Mouse (Mus musculus) forebrain, embryonic 12.5 days (tissue): ENCODE results near the gene Tmem95. TPM values are rescaled to one million over a fixed set of nuclear protein-coding genes. Genes with fewer than 3 reads are reported as not detected.
"Not testable (repeated sequence)": the region's sequence is repeated elsewhere in the genome, so short reads cannot be mapped to it uniquely, and the experiment has no call there.

Experiments
- ATAC-seq: fragments of 200-750 bp; cut with Nextera tagmentation; 2 replicates; pipeline ENCODE4 v1.8.0; 2017; ENCODE audit warnings: moderate TSS enrichment; ENCODE audit not compliant: low FRiP score
- H3K27ac ChIP-seq: fragments of 300-500 bp; sonication (generic); 2 replicates; pipeline ENCODE4 v1.5.1; 2016; ENCODE audit warnings: mild to moderate bottlenecking
- H3K27me3 ChIP-seq: fragments of 300-500 bp; sonication (generic); 2 replicates; pipeline ENCODE4 v1.6.1; 2016; ENCODE audit warnings: mild to moderate bottlenecking
- H3K36me3 ChIP-seq: fragments of 300-500 bp; sonication (generic); replicated peaks from 2 replicates; pipeline ENCODE4 v1.6.1; 2016; ENCODE audit warnings: mild to moderate bottlenecking
- H3K4me1 ChIP-seq: fragments of 300-500 bp; sonication (generic); 2 replicates; pipeline ENCODE4 v1.6.1; 2016
- H3K4me2 ChIP-seq: fragments of 300-500 bp; sonication (generic); 2 replicates; pipeline ENCODE4 v1.6.1; 2016; ENCODE audit warnings: mild to moderate bottlenecking, moderate library complexity
- H3K4me3 ChIP-seq: fragments of 300-500 bp; sonication (generic); replicated peaks from 2 replicates; pipeline ENCODE4 v1.5.1; 2016; ENCODE audit warnings: mild to moderate bottlenecking
- H3K9ac ChIP-seq: fragments of 300-500 bp; sonication (generic); 2 replicates; pipeline ENCODE4 v1.6.1; 2016; ENCODE audit warnings: mild to moderate bottlenecking
- H3K9me3 ChIP-seq: fragments of 300-500 bp; sonication (generic); 2 replicates; pipeline ENCODE4 v1.6.1; 2016
- WGBS: fragments of 180-500 bp; shearing (Covaris S2); methylation state at CpG from one replicate; pipeline ENCODE4 v1.1.7; 2016; 5-methylcytosine and 5-hydroxymethylcytosine counted together
- polyA plus RNA-seq: library from polyadenylated mRNA; unstranded; fragments of >200 nt; fragmentation: Nextera tagmentation; extraction: Ambion mirVana; gene quantifications from 2 replicates; pipeline ENCODE4 v1.2.1, GENCODE M21; 2016

Tmem95 gene
- polyA plus RNA-seq, 1 experiment from 2014 or later, result not detected

DNA sequence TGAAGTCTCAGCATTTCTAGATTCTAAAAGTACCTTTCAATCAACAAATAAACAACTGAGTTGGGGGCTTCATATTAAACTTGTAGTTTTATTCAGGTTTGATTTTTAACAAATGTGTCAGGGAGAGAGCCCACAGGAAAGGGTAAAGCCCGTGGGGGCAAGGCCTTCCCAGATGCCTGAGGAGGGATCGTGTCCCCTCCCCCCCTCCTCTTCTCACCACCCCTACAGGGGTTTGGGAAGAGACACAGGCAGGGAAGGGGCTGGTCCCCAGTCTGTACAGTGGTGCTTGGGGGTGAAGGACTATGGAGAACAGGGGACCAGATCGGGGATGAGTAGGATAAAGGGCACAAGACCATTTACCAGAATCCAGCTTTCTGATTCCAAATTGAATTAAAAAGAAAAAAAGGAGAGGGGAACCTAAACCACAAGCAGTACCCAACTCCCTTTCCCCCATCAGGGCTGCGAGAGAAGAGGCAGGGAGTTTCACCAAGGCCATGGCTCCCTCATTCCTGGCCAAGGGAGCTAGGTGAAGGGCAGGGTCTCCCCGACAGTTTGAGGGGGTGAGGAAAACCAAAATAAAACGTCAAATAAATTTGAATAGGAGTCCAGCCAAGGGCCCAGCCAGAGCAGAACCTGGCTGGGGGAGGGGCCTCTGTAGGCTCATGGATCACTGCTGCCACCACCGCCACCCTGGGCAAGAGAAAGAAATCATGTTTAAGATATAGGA, 39.0 kb upstream of the Tmem95 start:
- WGBS, result 65% methylated on average over 7 of the region's 7 CpGs
- H3K9me3 ChIP-seq, H3K4me3 ChIP-seq, ATAC-seq, H3K27me3 ChIP-seq, H3K4me2 ChIP-seq, H3K27ac ChIP-seq: not testable (repeated sequence)
- peaks cover 64% of the 10 kb centered on the region for H3K36me3 ChIP-seq
- peak overlapping the region; percentile 3; the same call in 1 of the 2 replicates for H3K9ac ChIP-seq
- H3K4me1 ChIP-seq, result peaks cover 46% of the 10 kb centered on the region

DNA sequence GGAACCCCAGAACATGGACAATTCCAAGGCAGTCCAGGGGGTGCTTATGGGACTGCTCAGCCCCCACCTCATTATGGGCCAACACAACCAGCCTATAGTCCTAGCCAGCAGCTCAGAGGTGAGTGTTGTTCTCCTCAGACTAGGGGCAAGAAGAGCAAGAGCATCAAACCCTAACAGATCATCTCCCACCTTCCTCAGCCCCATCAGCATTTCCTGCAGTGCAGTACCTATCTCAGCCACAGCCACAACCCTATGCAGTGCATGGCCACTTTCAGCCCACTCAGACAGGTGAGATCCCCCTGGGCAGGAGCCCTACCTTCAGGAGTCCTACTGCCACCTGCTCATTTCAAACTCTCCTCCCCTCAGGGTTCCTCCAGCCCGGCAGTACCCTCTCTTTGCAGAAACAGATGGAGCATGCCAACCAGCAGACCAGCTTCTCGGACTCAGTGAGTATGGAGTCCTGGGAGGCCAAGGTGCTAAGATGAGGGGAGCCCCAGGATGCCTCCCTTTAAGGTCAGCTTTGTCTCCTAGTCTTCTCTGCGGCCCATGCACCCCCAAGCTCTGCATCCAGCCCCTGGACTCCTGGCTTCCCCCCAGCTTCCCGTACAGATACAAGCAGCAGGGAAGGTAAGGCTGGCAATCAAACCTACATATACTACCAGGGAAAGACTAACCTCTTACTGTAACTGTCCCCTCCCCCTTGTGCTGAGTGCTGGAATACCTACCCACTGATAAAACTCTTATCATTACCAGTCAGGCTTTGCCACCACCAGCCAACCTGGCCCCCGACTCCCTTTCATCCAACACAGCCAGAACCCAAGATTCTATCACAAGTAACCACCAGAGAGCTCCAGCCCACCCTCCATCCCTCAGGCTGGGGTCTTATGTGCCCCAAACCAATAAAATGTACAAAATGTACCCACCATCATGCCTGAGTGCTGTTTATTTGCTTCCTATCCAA, 38.1 kb upstream of the Tmem95 start:
- peaks cover 73% of the 10 kb centered on the region for H3K36me3 ChIP-seq
- 76% methylated on average over 5 of the region's 5 CpGs for WGBS
- H3K4me3 ChIP-seq, result peak overlapping the region; percentile 15; the same call in 1 of the 2 replicates
- no peak for ATAC-seq
- no peak overlapping the region for H3K27ac ChIP-seq
- H3K4me2 ChIP-seq, result peak overlapping the region; percentile 100
- H3K9ac ChIP-seq, result no peak overlapping the region
- peaks cover 46% of the 10 kb centered on the region for H3K4me1 ChIP-seq
- H3K27me3 ChIP-seq, result no peaks in the 10 kb centered on the region
- no peaks in the 10 kb centered on the region for H3K9me3 ChIP-seq

DNA sequence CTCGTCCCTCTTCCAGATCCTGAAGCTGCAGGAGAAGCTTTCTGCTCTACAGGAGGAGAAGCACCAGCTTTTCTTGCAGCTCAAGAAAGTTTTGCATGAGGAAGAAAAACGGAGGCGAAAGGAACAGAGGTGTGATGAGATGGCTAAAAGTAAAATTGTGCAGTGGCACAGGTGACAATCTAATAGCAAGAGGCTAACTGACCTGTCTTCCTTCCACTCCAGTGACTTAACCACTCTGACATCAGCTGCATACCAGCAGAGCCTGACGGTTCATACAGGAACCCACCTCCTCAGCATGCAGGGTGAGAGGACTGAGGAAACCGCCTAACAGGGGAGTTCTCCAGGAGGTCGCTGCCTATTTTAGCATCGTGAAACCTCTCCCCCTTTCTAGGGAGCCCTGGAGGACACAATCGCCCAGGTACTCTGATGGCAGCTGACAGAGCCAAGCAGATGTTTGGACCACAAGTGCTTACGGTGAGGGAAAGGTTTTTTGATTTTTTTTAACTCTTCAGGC, 37.2 kb upstream of the Tmem95 start:
- H3K4me3 ChIP-seq, result peak overlapping the region; percentile 89
- 42% methylated on average over 9 of the region's 9 CpGs for WGBS

DNA sequence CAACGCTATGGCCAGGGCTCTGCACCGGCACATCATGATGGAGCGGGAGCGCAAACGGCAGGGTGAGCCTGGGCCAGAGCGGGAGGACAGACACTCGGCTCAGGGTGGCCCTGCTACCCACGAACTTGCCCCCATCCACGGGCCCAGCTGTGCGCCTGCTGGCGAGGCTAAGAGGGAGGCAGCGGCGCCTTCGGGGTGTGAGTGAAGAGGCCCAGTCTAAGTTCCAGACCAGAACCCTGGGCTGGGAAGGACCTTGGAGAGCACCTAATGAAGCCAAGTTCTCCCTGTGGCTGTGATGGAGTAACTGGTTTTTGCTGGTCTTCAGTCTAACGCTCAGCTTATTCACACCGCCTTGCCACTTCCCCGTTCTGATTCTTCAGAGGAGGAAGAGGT, 36.5 kb upstream of the Tmem95 start:
- peak overlapping the region; percentile 100 for H3K4me2 ChIP-seq
- H3K9ac ChIP-seq, result peak overlapping the region; percentile 90
- no peaks in the 10 kb centered on the region for H3K9me3 ChIP-seq
- no peaks in the 10 kb centered on the region for H3K27me3 ChIP-seq
- H3K27ac ChIP-seq, result peak overlapping the region; percentile 90
- WGBS, result 2% methylated on average over 17 of the region's 17 CpGs
- peaks cover 41% of the 10 kb centered on the region for H3K4me1 ChIP-seq
- H3K36me3 ChIP-seq, result peaks cover 89% of the 10 kb centered on the region
- H3K4me3 ChIP-seq, result peak overlapping the region; percentile 89
- ATAC-seq, result no peak

More for the DNA sequence above, 37.2 kb upstream of the Tmem95 start:
- Histone ChIP-seq H3K9me3 (no peaks in the 10 kb centered on the region), H3K4me2 (peak overlapping the region; percentile 100), H3K27me3 (no peaks in the 10 kb centered on the region), H3K36me3 (peaks cover 83% of the 10 kb centered on the region), H3K4me1 (peaks cover 46% of the 10 kb centered on the region), H3K9ac (peak overlapping the region; percentile 90), H3K27ac (no peak overlapping the region)
- ATAC-seq, result no peak

DNA sequence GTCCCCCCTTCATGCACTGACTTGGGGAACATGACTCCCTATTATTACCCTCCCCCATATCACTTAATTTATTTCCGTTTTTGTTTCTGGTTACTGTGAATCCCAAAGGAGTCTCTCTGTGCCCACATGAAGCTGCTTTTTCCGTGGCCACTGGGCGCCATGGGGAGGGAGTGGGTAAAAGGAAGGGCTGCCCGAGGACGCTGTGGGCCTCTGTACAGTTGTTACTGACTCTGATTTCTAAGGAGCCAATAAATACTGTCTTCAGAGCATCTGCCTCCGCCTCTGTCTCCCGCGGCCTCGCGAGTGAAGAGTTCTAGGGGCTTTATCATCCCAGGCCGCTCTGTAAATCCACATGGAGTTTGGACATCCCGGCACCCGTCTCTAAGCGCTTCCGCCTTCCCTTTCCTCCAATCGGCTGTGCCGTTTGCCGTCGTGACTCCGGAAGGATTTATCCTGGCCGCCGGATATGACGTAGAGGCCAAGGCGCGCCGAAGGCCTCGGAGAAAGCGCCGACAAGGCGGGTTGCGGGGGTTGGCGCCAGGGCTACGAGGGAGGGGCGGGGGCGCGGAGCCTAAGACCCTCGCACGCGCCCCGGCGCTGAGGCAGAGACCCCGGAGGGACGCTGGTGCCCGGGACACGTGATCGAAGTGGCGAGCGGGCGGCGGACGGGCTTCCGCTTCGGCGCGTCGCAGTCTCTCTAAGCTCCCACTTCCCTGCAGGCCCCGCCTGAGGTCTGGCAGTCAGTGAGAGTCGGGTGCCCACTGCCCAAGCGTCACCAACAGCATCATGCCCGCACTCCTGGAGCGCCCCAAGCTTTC, 35.9 kb upstream of the Tmem95 start, which contains the start of gene Gps2:
Gene Gps2, plus strand, starts transcription at position 335 of the 818 bp plus-strand sequence.
- Histone ChIP-seq H3K27ac (peak within 1 kb of the TSS; percentile 90), H3K36me3 (peaks cover 89% of the 10 kb centered on the region), H3K9ac (peak within 1 kb of the TSS; percentile 90), H3K4me3 (peak within 1 kb of the TSS; percentile 89), H3K4me1 (peaks cover 34% of the 10 kb centered on the region), H3K9me3 (no peaks in the 10 kb centered on the region), H3K4me2 (peak within 1 kb of the TSS; percentile 100), H3K27me3 (no peaks in the 10 kb centered on the region)
- peak; percentile 87 for ATAC-seq
- WGBS, result 1% methylated on average over 61 of the region's 61 CpGs

DNA sequence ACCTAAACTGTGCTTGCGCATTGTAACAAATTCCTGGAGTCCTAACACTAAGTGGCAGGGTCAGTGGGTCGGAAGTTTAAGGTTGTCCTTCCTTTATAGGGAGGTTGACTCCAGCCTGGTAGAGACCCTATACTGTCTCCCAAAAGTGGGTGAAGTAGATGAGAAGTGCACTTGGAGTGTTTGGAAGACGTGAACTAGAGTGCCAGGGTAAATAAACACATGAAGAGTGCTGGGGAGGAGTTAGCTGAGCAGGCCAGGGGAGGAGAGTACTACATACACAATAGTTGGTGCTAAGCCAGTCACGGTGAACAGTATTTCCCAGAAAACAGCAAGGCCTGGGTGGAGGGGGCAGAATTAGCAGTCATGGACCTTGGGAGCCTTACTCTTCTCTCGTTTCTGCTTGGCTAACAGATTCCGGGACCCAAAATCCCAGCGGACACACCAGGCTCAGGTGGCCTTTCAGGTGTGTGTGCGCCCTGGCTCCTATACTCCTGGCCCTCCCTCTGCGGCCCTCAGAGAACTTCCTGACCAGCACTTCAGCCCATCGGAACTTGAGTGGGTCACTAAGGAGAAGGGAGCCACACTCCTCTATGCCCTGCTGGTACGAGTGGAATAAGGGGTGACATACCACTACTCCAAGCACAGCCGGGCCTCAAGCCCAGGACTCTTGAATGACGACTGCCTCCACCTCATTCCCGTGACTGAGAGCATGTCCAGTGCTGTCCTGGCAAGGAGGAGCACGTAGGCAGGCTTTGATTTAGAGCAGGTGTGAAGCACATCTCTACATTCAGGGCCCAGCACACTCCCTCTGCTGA, 35.1 kb upstream of the Tmem95 start:
- ATAC-seq, result peak; percentile 21
- Histone ChIP-seq H3K27me3 (no peaks in the 10 kb centered on the region), H3K9me3 (no peaks in the 10 kb centered on the region), H3K4me3 (peak overlapping the region; percentile 89), H3K36me3 (peaks cover 89% of the 10 kb centered on the region), H3K27ac (peak overlapping the region; percentile 90), H3K9ac (peak overlapping the region; percentile 90), H3K4me1 (peaks cover 32% of the 10 kb centered on the region), H3K4me2 (peak overlapping the region; percentile 100)
- WGBS, result 81% methylated on average over 15 of the region's 15 CpGs

DNA sequence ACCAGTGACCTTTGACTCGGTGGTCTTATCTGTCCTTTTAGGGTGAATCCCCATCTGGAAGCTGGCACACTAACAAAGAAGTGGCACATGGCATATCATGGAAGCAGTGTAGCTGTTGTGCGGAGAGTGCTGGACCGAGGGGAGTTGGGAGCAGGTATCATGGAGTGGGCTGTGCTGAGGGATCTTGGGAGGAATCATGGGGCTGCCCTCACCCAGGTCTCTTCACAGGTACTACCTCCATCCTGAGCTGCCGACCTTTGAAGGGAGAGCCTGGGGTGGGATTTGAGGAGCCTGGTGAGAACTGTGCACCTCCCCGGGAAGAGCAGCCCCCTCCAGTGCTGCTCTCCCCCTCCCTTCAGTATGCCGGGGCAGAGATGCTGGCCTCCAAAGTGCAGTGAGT, 33.9 kb upstream of the Tmem95 start:
- Histone ChIP-seq H3K27ac (no peak overlapping the region), H3K4me3 (no peak overlapping the region), H3K27me3 (no peaks in the 10 kb centered on the region), H3K36me3 (peaks cover 89% of the 10 kb centered on the region), H3K4me2 (no peak overlapping the region), H3K9me3 (no peaks in the 10 kb centered on the region), H3K4me1 (peaks cover 32% of the 10 kb centered on the region), H3K9ac (no peak overlapping the region)
- WGBS, result 95% methylated on average over 6 of the region's 6 CpGs
- ATAC-seq, result no peak

DNA sequence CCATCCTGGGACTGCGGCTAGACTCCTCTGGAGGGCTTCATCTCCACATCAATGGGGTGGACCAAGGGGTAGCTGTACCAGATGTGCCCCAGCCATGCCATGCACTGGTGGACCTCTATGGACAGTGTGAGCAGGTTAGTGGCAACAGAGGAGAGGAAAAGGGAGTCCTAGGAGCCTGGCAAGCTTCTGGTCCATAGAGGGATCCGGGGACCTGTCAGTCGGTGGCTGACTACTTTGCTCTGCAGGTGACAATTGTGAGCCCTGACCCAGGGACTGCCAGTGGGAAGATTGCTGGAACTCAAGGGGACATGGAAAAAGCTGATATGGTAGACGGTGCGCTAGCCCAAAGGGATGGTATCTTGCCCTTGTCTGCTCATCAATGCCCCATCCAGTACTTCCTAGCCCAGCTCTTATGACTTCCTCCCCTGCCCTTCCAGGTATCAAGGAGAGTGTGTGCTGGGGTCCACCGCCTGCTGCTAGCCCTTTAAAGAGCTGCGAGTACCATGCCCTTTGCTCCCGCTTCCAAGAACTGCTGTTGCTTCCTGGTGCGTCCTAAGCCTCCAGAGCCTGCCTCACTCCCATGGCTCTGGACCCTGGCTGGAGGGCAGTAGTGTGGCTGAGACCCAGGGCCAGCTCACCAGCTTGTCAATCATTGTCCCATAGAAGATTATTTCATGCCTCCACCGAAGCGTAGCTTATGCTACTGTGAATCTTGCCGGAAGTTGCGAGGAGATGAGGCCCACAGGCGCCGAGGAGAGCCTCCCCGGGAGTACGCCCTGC, 33.2 kb upstream of the Tmem95 start:
- peaks cover 89% of the 10 kb centered on the region for H3K36me3 ChIP-seq
- no peak overlapping the region for H3K9ac ChIP-seq
- H3K4me1 ChIP-seq, result peaks cover 28% of the 10 kb centered on the region
- no peak overlapping the region for H3K27ac ChIP-seq
- no peak for ATAC-seq
- no peak overlapping the region for H3K4me2 ChIP-seq
- WGBS, result 95% methylated on average over 17 of the region's 17 CpGs
- H3K9me3 ChIP-seq, result no peaks in the 10 kb centered on the region
- no peaks in the 10 kb centered on the region for H3K27me3 ChIP-seq
- no peak overlapping the region for H3K4me3 ChIP-seq

DNA sequence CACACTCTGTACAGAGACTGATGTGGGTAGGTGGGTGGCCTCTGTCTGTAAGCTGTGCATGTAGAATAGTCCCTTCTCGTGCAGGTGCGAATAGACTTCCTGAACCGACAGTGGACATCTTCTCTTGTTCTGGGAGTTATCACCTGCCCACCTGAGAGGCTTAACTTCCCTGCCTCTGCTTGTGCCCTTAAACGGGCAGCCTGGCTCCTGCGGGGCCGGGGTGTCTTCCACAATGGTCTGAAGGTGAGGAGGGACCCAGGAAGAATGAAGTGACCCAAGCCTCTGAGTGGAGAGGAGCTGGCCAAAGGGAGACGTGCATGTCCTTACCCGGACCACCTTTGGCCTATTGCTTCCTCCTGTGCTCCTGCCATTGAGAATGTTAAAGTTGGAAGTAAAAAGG, 32.4 kb upstream of the Tmem95 start:
- no peak overlapping the region for H3K4me2 ChIP-seq
- peaks cover 21% of the 10 kb centered on the region for H3K4me1 ChIP-seq
- H3K36me3 ChIP-seq, result peaks cover 89% of the 10 kb centered on the region
- H3K9me3 ChIP-seq, result no peaks in the 10 kb centered on the region
- no peaks in the 10 kb centered on the region for H3K27me3 ChIP-seq
- 95% methylated on average over 8 of the region's 8 CpGs for WGBS
- no peak overlapping the region for H3K9ac ChIP-seq
- H3K27ac ChIP-seq, result no peak overlapping the region
- no peak overlapping the region for H3K4me3 ChIP-seq
- ATAC-seq, result no peak

DNA sequence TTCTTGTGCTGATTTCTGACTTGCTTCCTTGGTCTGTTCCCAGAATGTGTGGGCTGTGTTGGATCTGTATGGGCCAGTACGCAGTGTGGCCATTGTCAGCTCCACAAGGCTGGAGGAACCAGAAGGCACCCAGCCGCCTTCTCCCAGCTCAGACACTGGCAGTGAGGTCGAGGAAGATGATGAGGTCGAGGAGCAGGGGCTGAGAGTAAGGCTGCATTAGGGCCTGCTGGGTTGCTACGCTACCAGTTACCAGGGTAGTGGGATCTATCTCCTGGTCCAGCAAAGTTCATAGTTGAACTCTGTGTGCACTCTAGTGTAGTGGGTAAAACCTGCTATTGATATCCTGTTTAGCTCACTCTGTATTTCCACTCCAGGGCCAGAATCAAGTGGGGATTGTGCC, 31.4 kb upstream of the Tmem95 start:
- Histone ChIP-seq H3K4me1 (peaks cover 11% of the 10 kb centered on the region), H3K27ac (no peak overlapping the region), H3K9me3 (no peaks in the 10 kb centered on the region), H3K36me3 (peaks cover 94% of the 10 kb centered on the region), H3K4me2 (no peak overlapping the region), H3K9ac (no peak overlapping the region), H3K27me3 (no peaks in the 10 kb centered on the region), H3K4me3 (no peak overlapping the region)
- ATAC-seq, result no peak
- WGBS, result 89% methylated on average over 5 of the region's 5 CpGs
